Mouse (Mus musculus) CH12.LX (cell line): ENCODE measurements around the gene Rnf128. TPM values are rescaled to one million over a fixed set of nuclear protein-coding genes. Genes with fewer than 3 reads are reported as not detected.

Source experiments
- DNase-seq: peaks from one replicate; pipeline ENCODE4 v3.0.0-alpha.2; 2013; ENCODE audit errors: extremely low read depth
- H3K27ac ChIP-seq: 2 replicates; pipeline ENCODE4 v1.5.1; 2012; ENCODE audit warnings: low read depth, mild to moderate bottlenecking, control low read depth, moderate library complexity; ENCODE audit not compliant: insufficient read depth
- H3K27me3 ChIP-seq: replicated peaks from 2 replicates; pipeline ENCODE3; 2012; ENCODE audit warnings: inconsistent platforms
- H3K36me3 ChIP-seq, 2 experiments: replicated peaks in 1 of 2; 2 replicates each; pipeline versions ENCODE3 to v1.6.1; 2012; ENCODE audit warnings: inconsistent platforms in 1 of 2, low read length in 1 of 2, mild to moderate bottlenecking in 1 of 2, mixed read lengths in 1 of 2, moderate library complexity in 1 of 2; ENCODE audit not compliant: control insufficient read depth in 1 of 2, insufficient read depth in 1 of 2
- H3K4me1 ChIP-seq, 2 experiments: 2 replicates each; pipeline ENCODE4 v1.6.1; 2012; ENCODE audit warnings: inconsistent platforms in 1 of 2, moderate library complexity in 1 of 2; ENCODE audit not compliant: insufficient read depth in 2 of 2, control insufficient read depth in 1 of 2
- H3K4me2 ChIP-seq: 2 replicates; pipeline ENCODE4 v1.6.1; 2012; ENCODE audit warnings: low read depth, mild to moderate bottlenecking, control low read depth; ENCODE audit not compliant: poor library complexity, insufficient read depth, severe bottlenecking
- H3K4me3 ChIP-seq, 3 experiments: fragments of 150-350 bp in 1 of 3; sonication (generic) in 1 of 3; replicated peaks in 1 of 3; 2 replicates each; pipeline versions ENCODE3 to v1.5.1; 2011 to 2012; ENCODE audit warnings: low read depth in 2 of 3, low read length in 2 of 3, mild to moderate bottlenecking in 2 of 3, moderate library complexity in 2 of 3, control low read depth in 1 of 3, improper control_type of control experiment in 1 of 3, inconsistent platforms in 1 of 3, mixed read lengths in 1 of 3; ENCODE audit not compliant: poor library complexity in 1 of 3
- H3K79me2 ChIP-seq: replicated peaks from 2 replicates; pipeline ENCODE4 v1.6.1; 2012; ENCODE audit warnings: mild to moderate bottlenecking, moderate library complexity; ENCODE audit not compliant: control insufficient read depth, poor library complexity, insufficient read depth, severe bottlenecking; ENCODE audit errors: extremely low read depth
- H3K9ac ChIP-seq: 2 replicates; pipeline ENCODE4 v1.6.1; 2012; ENCODE audit warnings: low read depth, mild to moderate bottlenecking, control low read depth, moderate library complexity; ENCODE audit not compliant: insufficient read depth
- H3K9me3 ChIP-seq: replicated peaks from 2 replicates; pipeline ENCODE3; 2012; ENCODE audit warnings: low read length, inconsistent platforms, mixed read lengths
- CHD2 ChIP-seq: IDR thresholded peaks from 2 replicates; pipeline ENCODE4 v1.6.1; 2011; ENCODE audit warnings: low read length, improper control_type of control experiment
- E2F4 ChIP-seq: IDR thresholded peaks from 2 replicates; pipeline ENCODE4 v1.6.1; 2011; ENCODE audit warnings: low read depth, low read length, improper control_type of control experiment; ENCODE audit not compliant: insufficient replicate concordance
- ELF1 ChIP-seq: IDR thresholded peaks from 2 replicates; pipeline ENCODE4 v1.6.1; 2014; ENCODE audit warnings: low read depth, mild to moderate bottlenecking, inconsistent platforms, low read length, improper control_type of control experiment
- EP300 ChIP-seq: IDR thresholded peaks from 2 replicates; pipeline ENCODE4 v1.6.1; 2011; ENCODE audit warnings: low read length, improper control_type of control experiment
- GABPA ChIP-seq: IDR thresholded peaks from 2 replicates; pipeline ENCODE4 v1.6.1; 2012; ENCODE audit warnings: low read depth, low read length, improper control_type of control experiment, inconsistent platforms; ENCODE audit not compliant: insufficient replicate concordance
- HCFC1 ChIP-seq: IDR thresholded peaks from 2 replicates; pipeline ENCODE4 v1.6.1; 2012; ENCODE audit warnings: low read depth, mild to moderate bottlenecking, inconsistent platforms, low read length, improper control_type of control experiment
- IRF4 ChIP-seq: IDR thresholded peaks from 2 replicates; pipeline ENCODE4 v1.6.1; 2014; ENCODE audit warnings: low read depth, mild to moderate bottlenecking, inconsistent platforms, low read length, improper control_type of control experiment
- JUN ChIP-seq: IDR thresholded peaks from 2 replicates; pipeline ENCODE4 v1.6.1; 2011; ENCODE audit warnings: low read depth, mild to moderate bottlenecking, low read length, improper control_type of control experiment, moderate library complexity; ENCODE audit not compliant: insufficient read depth
- KAT2A ChIP-seq: IDR thresholded peaks from 2 replicates; pipeline ENCODE4 v1.6.1; 2012; ENCODE audit warnings: low read length, improper control_type of control experiment, inconsistent platforms; ENCODE audit not compliant: insufficient replicate concordance
- MAZ ChIP-seq: IDR thresholded peaks from 2 replicates; pipeline ENCODE4 v1.6.1; 2012; ENCODE audit warnings: low read depth, mild to moderate bottlenecking, inconsistent platforms, low read length, improper control_type of control experiment, moderate library complexity
- MEF2A ChIP-seq: IDR thresholded peaks from 2 replicates; pipeline ENCODE4 v1.6.1; 2014; ENCODE audit warnings: low read depth, mild to moderate bottlenecking, inconsistent platforms, low read length, improper control_type of control experiment, borderline replicate concordance
- MXI1 ChIP-seq: IDR thresholded peaks from 2 replicates; pipeline ENCODE4 v1.6.1; 2011; ENCODE audit warnings: mild to moderate bottlenecking, low read depth, low read length, improper control_type of control experiment
- PAX5 ChIP-seq: IDR thresholded peaks from 2 replicates; pipeline ENCODE4 v1.6.1; 2012; ENCODE audit warnings: low read length, inconsistent platforms, mixed read lengths
- POLR2A ChIP-seq: IDR thresholded peaks from 2 replicates; pipeline ENCODE4 v1.6.1; 2011; ENCODE audit warnings: low read depth, mild to moderate bottlenecking, improper control_type of control experiment, low read length
- POLR2AphosphoS2 ChIP-seq: IDR thresholded peaks from 2 replicates; pipeline ENCODE4 v1.6.1; 2011; ENCODE audit warnings: low read depth, low read length, improper control_type of control experiment
- TBP ChIP-seq: conservative IDR thresholded peaks from 2 replicates; pipeline ENCODE4 v1.6.1; 2011; ENCODE audit warnings: low read depth, low read length, improper control_type of control experiment
- TCF12 ChIP-seq: IDR thresholded peaks from 2 replicates; pipeline ENCODE4 v1.6.1; 2014; ENCODE audit warnings: low read depth, mild to moderate bottlenecking, inconsistent platforms, low read length, improper control_type of control experiment
- USF1 ChIP-seq: IDR thresholded peaks from 2 replicates; pipeline ENCODE4 v1.6.1; 2014; ENCODE audit warnings: low read depth, mild to moderate bottlenecking, inconsistent platforms, low read length, improper control_type of control experiment
- ZKSCAN1 ChIP-seq: IDR thresholded peaks from 2 replicates; pipeline ENCODE4 v1.6.1; 2012; ENCODE audit warnings: low read depth, inconsistent platforms, low read length, improper control_type of control experiment, borderline replicate concordance
- ZMIZ1 ChIP-seq: IDR thresholded peaks from 2 replicates; pipeline ENCODE4 v1.6.1; 2012; ENCODE audit warnings: low read depth, mild to moderate bottlenecking, inconsistent platforms, low read length, improper control_type of control experiment
- dilution Hi-C: fragments of 300-500 bp; cut with MboI; formaldehyde crosslinking; loops from 2 replicates; pipeline ENCODE4 v1.14.3; 2020; ENCODE audit warnings: low sequenced_read_pairs; ENCODE audit not compliant: extremely low pct_unique_long_range_greater_than_20kb, extremely low pct_ligation_motif_present
- in situ Hi-C: fragments of 300-500 bp; cut with MboI; formaldehyde crosslinking; loops from 3 replicates; pipeline ENCODE4 v1.14.3; 2019; ENCODE audit warnings: low sequenced_read_pairs, low pct_ligation_motif_present, low pct_unique_long_range_greater_than_20kb, mixed read lengths
- polyA plus RNA-seq: library from polyadenylated mRNA; unstranded; fragments of >175 nt; gene quantifications from 2 replicates; pipeline ENCODE4 v1.2.1, GENCODE M21; 2012; ENCODE audit warnings: low read depth; ENCODE audit not compliant: insufficient read length
- total RNA-seq, 2 experiments: library from RNA; depleted of rRNA; stranded (reverse); fragments of 300-350 nt in 1 of 2; fragments of >200 nt in 1 of 2; gene quantifications; 2 replicates each; pipeline ENCODE4 v1.2.3; 2012 to 2014

The Rnf128 gene
- total and polyA plus RNA-seq, 3 experiments: not detected

DNA sequence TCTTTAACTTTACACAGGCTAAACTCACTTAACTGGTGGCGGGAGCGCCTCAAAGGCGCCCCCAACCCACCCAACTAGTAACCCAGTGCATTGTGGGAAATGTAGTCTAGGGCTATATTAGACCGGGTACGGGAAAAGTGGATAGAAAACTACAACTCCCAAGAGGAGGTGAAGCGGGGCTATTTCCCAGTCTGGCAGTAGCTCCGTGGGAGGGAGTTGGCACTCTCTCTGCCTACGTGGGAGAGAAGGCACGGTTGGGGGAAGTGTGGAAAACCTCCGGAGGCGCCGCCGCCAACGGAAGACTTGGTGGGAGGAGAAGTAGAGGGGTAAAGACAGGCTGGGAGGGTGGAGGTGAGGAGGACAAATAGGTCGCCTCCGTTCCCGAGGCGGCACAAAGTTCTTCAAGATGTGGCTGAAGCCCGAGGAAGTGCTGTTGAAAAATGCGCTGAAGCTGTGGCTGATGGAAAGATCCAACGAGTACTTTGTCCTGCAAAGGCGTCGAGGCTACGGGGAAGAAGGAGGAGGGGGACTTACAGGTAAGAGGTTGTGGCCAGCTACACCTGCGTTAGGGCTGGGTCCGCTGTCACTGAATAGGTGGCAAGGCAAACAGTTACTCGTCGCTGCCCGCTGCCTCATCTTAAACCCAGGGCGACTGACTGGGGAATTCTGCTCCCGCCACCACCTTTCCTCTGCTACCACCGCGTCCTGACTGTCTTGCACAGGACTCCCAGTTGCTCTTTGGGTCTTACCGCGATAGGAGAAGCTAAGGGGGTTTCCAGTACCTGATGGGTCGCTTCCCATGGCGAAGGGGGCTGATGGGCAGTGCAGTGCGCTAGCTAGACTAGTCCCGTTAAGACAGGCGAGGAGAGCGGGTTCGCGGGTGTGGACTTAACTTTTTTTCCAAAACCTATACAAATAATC, 121.9 kb downstream of the Rnf128 start, which contains the start of gene Tbc1d8b:
Tbc1d8b (plus strand) TSS at position 222 of the 921 bp plus-strand sequence.
- H3K4me2 ChIP-seq: peak within 1 kb of the TSS; percentile 82; the same call in 1 of the 2 replicates
- TF ChIP-seq MXI1: no peak
- TF ChIP-seq MEF2A: no peak
- peak; percentile 98 for TF ChIP-seq HCFC1
- peak; percentile 93; the same call in 1 of the 2 replicates for TF ChIP-seq KAT2A
- TF ChIP-seq TCF12: peak; percentile 11; the same call in 1 of the 2 replicates
- no peak for TF ChIP-seq POLR2AphosphoS2
- peak; percentile 97 for TF ChIP-seq MAZ
- TF ChIP-seq TBP: peak; percentile 10; the same call in 1 of the 2 replicates
- TF ChIP-seq ZMIZ1: peak; percentile 70; the same call in 1 of the 2 replicates
- TF ChIP-seq EP300: no peak
- peak; percentile 63 for TF ChIP-seq POLR2A
- TF ChIP-seq CHD2: no peak
- no peak for TF ChIP-seq PAX5
- no peak for TF ChIP-seq ZKSCAN1
- no peak for TF ChIP-seq JUN
- TF ChIP-seq IRF4: peak; percentile 34; the same call in 1 of the 2 replicates
- TF ChIP-seq E2F4: 0 out of 2 replicates have a peak, but pooled peaks have one; percentile 51
- TF ChIP-seq GABPA: peak; percentile 25; the same call in 1 of the 2 replicates
- TF ChIP-seq ELF1: peak; percentile 67; the same call in 1 of the 2 replicates
- no peak for TF ChIP-seq USF1
- TF ChIP-seq, all 38 proteins: peak for 11
- Histone ChIP-seq H3K4me1 (no peaks in the 10 kb centered on the region), H3K27ac (no peak within 1 kb of the TSS), H3K79me2 (no peaks in the 10 kb centered on the region), H3K36me3 (no peaks in the 10 kb centered on the region), H3K9me3 (no peaks in the 10 kb centered on the region), H3K27me3 (no peaks in the 10 kb centered on the region), H3K9ac (peak within 1 kb of the TSS; percentile 40), H3K4me3 (peak within 1 kb of the TSS; percentile 62 to 90 (median 66))
- dilution Hi-C loops (no loop called here), in situ Hi-C loops (loop anchor here (25.0 kb wide), 1 partner anchor 273 kb away; no protein-coding TSS in a partner anchor)
- DNase-seq: peak; percentile 75
